Mouse (Mus musculus) splenic B cell, adult 2 months (primary cell): Measurements from ENCODE around the gene Arpp19.

Source experiments
- DNase-seq: peaks from one replicate; pipeline ENCODE4 v3.0.0-alpha.2; 2011; ENCODE audit warnings: low read depth, low spot score
- H3K27me3 ChIP-seq: 2 replicates; pipeline ENCODE4 v1.6.1; 2012; ENCODE audit warnings: mild to moderate bottlenecking, low read length, moderate library complexity, mixed read lengths; ENCODE audit not compliant: control insufficient read depth, poor library complexity, insufficient read depth, severe bottlenecking
- H3K36me3 ChIP-seq: 2 replicates; pipeline ENCODE4 v1.6.1; 2012; ENCODE audit warnings: mild to moderate bottlenecking, low read length, moderate library complexity, mixed read lengths; ENCODE audit not compliant: control insufficient read depth, poor library complexity, insufficient read depth, severe bottlenecking

Arpp19 gene

GRCm38 (mm10) chr9:75022546-75022945 lies 14.9 kb upstream of the Arpp19 start:
- Histone ChIP-seq H3K27me3 (no peaks in the 10 kb centered on the region), H3K36me3 (peaks cover 12% of the 10 kb centered on the region)

GRCm38 (mm10) chr9:75023150-75023894 lies 14.1 kb upstream of the Arpp19 start:
- no peaks in the 10 kb centered on the region for H3K27me3 ChIP-seq
- H3K36me3 ChIP-seq: peaks cover 8% of the 10 kb centered on the region
- DNase-seq: no peak

More at GRCm38 (mm10) chr9:75022546-75022945, 14.9 kb upstream of the Arpp19 start:
- DNase-seq: no peak

DNA sequence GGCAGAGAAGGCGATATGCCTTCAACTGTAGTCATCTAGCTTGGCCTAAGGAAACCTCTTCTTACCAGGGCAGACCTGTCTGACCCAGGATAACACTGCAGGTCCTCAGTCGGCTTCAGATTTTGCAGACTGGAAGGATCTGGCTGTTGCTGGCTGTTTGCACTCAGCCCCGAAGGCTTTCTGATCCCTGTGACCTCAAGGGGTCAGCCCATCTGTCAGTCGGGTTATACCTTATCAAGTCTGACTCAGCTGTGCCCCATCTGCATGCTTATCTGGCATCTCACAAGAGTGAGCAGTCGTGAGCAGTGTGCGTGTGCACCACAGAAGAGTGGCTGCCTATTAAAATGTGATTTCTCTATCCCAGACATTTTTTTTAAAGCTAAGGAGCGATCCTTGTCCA lies 13.3 kb upstream of the Arpp19 start:
- H3K36me3 ChIP-seq: peaks cover 11% of the 10 kb centered on the region; the same call in 1 of the 2 replicates
- H3K27me3 ChIP-seq: no peaks in the 10 kb centered on the region
- no peak for DNase-seq

- H3K36me3 ChIP-seq: peaks cover 4% of the 10 kb centered on the region; the same call in 1 of the 2 replicates
- DNase-seq: peak; percentile 71
- H3K27me3 ChIP-seq: no peaks in the 10 kb centered on the region
Measured at GRCm38 (mm10) chr9:75025689-75026088, 11.7 kb upstream of the Arpp19 start.

DNA sequence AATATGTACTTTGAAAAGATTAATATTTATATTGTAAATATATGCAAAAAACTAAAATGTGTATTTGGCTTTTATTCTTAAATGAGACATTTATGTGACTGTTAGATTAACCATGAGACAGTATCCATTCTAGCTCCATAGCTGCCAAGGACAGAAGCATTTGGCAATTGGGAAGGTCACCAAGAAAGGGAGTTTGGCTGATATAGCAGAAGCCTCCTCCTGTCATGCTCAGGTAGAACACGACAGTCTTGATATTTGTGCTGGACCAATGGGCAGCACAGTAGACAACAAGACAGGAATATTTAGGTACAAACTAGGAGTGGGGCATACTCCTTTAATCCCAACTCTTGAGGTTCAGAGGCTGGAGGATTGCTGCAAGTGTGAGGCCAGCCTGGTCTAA lies 5.0 kb upstream of the Arpp19 start:
- H3K27me3 ChIP-seq: no peaks in the 10 kb centered on the region; the same call in none of the 2 replicates
- peaks cover 8% of the 10 kb centered on the region; the same call in 1 of the 2 replicates for H3K36me3 ChIP-seq
- DNase-seq: no peak

GRCm38 (mm10) chr9:75033141-75033540 lies 4.3 kb upstream of the Arpp19 start:
- H3K27me3 ChIP-seq: no peaks in the 10 kb centered on the region; the same call in none of the 2 replicates
- H3K36me3 ChIP-seq: peaks cover 8% of the 10 kb centered on the region; the same call in 1 of the 2 replicates
- DNase-seq: peak; percentile 55

GRCm38 (mm10) chr9:75034691-75035090 lies 2.7 kb upstream of the Arpp19 start:
- no peak for DNase-seq
- H3K36me3 ChIP-seq: peaks cover 6% of the 10 kb centered on the region; the same call in 1 of the 2 replicates
- no peaks in the 10 kb centered on the region; the same call in none of the 2 replicates for H3K27me3 ChIP-seq

DNA sequence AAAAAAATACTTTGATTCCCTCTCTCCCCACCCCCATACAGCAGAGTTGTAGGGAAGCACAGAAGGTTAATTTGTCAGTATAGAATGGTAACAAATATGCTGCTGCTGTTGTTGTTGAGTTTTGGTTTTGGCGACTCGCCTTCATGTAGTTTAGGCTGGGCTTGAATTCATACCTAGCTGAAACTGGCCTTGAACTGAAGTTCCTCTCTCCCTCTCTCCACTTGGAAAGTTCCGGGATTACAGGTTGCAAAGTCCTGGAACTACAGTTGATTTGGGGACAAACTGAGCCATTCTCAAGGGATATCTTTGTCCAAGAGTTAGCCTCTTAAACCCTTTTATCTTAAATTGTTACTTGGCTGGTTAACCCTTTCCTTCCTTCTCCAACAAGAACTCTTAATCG lies 1.5 kb upstream of the Arpp19 start:
- no peak for DNase-seq
- Histone ChIP-seq H3K27me3 (no peaks in the 10 kb centered on the region; the same call in none of the 2 replicates), H3K36me3 (peaks cover 6% of the 10 kb centered on the region; the same call in 1 of the 2 replicates)

- Histone ChIP-seq H3K27me3 (no peaks in the 10 kb centered on the region; the same call in none of the 2 replicates), H3K36me3 (no peaks in the 10 kb centered on the region)
- DNase-seq: no peak
Measured at GRCm38 (mm10) chr9:75038357-75038688, 909 bp downstream of the Arpp19 start.

- H3K27me3 ChIP-seq: no peaks in the 10 kb centered on the region; the same call in 1 of the 2 replicates
- DNase-seq: no peak
- no peaks in the 10 kb centered on the region for H3K36me3 ChIP-seq
Measured at GRCm38 (mm10) chr9:75040566-75040965, 3.2 kb downstream of the Arpp19 start.

DNA sequence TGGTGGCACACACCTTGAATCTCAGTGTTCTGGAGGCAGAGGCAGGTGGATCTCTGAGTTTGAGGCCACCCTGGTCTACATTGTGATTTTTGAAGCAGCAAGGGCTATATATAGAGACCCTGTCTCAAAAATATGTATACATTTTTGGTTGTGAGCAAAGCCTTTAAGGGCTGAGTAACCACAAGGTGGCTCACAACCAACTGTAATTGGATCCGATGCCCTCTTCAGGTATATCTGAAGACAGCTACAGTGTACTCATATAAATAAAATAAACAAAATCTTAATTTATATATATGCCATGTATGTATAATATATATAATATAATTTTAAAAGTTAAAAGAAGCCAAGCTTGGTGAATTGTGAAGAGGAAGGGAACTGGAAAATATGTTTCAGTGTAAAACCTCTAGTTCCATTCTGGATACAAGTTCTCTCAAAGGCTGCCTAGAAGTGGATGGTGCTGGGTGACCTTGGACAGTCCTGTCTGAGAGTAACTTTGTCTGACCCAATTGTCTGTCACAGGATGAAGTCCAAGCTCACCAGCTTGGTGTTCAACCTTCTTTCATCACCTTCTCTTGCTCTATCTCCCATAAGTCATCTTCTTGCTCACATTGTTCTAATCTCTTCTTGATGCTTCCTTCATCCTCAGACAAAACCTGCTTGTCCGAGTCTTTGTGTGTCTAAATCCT lies 4.6 kb downstream of the Arpp19 start:
- Histone ChIP-seq H3K36me3 (no peaks in the 10 kb centered on the region), H3K27me3 (no peaks in the 10 kb centered on the region)
- no peak for DNase-seq

DNA sequence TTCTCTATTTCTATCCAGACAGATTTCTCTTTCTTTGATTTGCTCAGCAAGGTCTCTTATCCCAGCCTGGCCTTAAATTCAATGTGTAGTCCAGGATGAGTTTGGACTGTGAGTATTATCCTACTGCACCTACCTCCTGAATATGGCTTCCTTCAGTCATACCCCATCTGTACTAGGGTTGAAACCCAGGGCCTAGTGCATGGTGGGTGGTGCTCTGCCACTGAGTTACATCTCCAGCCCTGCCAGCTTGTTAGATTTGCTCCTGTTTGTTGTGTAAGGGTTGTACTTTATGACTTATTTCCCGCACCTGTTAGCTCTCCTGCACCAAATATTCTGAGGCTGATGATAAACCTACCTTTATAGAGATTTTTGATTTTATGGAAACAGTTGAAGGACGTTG lies 5.8 kb downstream of the Arpp19 start:
- DNase-seq: no peak
- no peaks in the 10 kb centered on the region for H3K36me3 ChIP-seq

GRCm38 (mm10) chr9:75047079-75047478 lies 9.7 kb downstream of the Arpp19 start:
- H3K36me3 ChIP-seq: no peaks in the 10 kb centered on the region
- no peak for DNase-seq
- no peaks in the 10 kb centered on the region for H3K27me3 ChIP-seq

More for the DNA sequence above, 5.8 kb downstream of the Arpp19 start:
- no peaks in the 10 kb centered on the region for H3K27me3 ChIP-seq

GRCm38 (mm10) chr9:75049100-75049499 lies 11.7 kb downstream of the Arpp19 start:
- Histone ChIP-seq H3K36me3 (no peaks in the 10 kb centered on the region), H3K27me3 (no peaks in the 10 kb centered on the region)
- DNase-seq: no peak

DNA sequence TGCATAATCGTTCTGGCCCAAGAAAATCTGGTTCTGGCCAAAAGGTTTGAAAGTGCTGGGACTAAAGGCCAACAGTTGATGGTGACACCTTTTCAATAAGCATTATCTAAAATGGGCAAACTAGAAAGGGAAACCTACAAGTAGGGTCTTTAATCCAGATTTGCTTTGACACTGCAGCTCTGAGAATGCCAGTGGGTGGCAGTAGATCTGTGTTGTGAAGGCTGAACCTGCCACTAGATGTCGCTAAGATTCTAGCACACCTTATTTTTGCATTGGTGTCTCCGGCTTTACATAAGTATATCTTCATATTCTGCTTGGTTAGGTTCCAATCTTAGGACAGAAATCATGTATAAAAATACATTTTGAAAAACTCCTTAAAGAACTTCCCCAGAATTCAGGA lies 12.6 kb downstream of the Arpp19 start:
- H3K27me3 ChIP-seq: no peaks in the 10 kb centered on the region
- peak; percentile 88 for DNase-seq
- H3K36me3 ChIP-seq: no peaks in the 10 kb centered on the region
